In genomic region chr16:38753631-38754030, GRCm38 (mm10) we compare ENCODE assay signal across 13 mouse cellular contexts. TPM values are rescaled to one million over a fixed set of nuclear protein-coding genes. Genes with fewer than 3 reads are reported as not detected.
DNase-seq lines count a peak whose midpoint lies in the region; ATAC-seq lines count a peak whose summit lies in the region.
"Had no signal": no experiment of that assay in that cellular context is flagged by ENCODE, and none has a peak within 500 bp of the region (broad histone marks: within the 10 kb centered on the region; RNA-seq: fewer than 3 reads in every experiment).

No protein-coding gene starts in this region.

- H3K9me3 ChIP-seq in forebrain, embryonic 14.5 days (replicated peaks; ENCODE audit: control insufficient read depth, low read length), result no peaks in the 10 kb centered on the region
- H3K9me3 ChIP-seq in forebrain, embryonic 13.5 days (replicated peaks), result no peaks in the 10 kb centered on the region
- H3K9me3 ChIP-seq in kidney, embryonic 14.5 days (ENCODE audit: control insufficient read depth, low read length), result no peaks in the 10 kb centered on the region

- no peak overlapping the region for H3K27ac ChIP-seq in forebrain, embryonic 14.5 days (ENCODE audit: low read depth, low read length)
- H3K27ac ChIP-seq in forebrain, embryonic 13.5 days, result no peak overlapping the region
- no peak overlapping the region for H3K27ac ChIP-seq in kidney, embryonic 14.5 days (ENCODE audit: low read depth, low read length)

- no peak overlapping the region for H3K4me2 ChIP-seq in forebrain, embryonic 14.5 days (ENCODE audit: low read length)
- H3K4me2 ChIP-seq in forebrain, embryonic 13.5 days, result no peak overlapping the region
- H3K4me2 ChIP-seq in kidney, embryonic 14.5 days (replicated peaks; ENCODE audit: low read depth, low read length), result no peak overlapping the region

- WGBS in forebrain, embryonic 14.5 days, result 71% methylated on average over 11 of the region's 11 CpGs
- 70% methylated on average over 11 of the region's 11 CpGs for WGBS in forebrain, embryonic 13.5 days
- WGBS in kidney, embryonic 14.5 days, result 19% methylated on average over 11 of the region's 11 CpGs

- H3K9ac ChIP-seq in forebrain, embryonic 14.5 days (ENCODE audit: low read length), result no peak overlapping the region
- no peak overlapping the region for H3K9ac ChIP-seq in forebrain, embryonic 13.5 days
- no peak overlapping the region for H3K9ac ChIP-seq in kidney, embryonic 14.5 days (ENCODE audit: low read depth, low read length)

- ATAC-seq in forebrain, embryonic 14.5 days, result no peak
- no peak for ATAC-seq in forebrain, embryonic 13.5 days
- ATAC-seq in kidney, embryonic 14.5 days (ENCODE audit: low FRiP score, low TSS enrichment), result peak; percentile 81
- ATAC-seq in erythroblast, adult 5-6 weeks (replicated peaks; ENCODE audit: low FRiP score, poor library complexity, severe bottlenecking), result no peak

- DNase-seq in forebrain, embryonic 14.5 days (ENCODE audit: low spot score), result peak; percentile 11
- DNase-seq in kidney, postnatal 4 days, result no peak
- DNase-seq in brain, adult 2 months (ENCODE audit: low read depth, low spot score), result peak; percentile 29
- peak; percentile 30 for DNase-seq in heart, postnatal 4 days
- DNase-seq in thymus, postnatal 10 days (ENCODE audit: low spot score in 2 of 2), result no peak
- DNase-seq: adrenal gland, adult 2 months; kidney, adult 2 months; retina, postnatal 1 day had no signal

- no peaks in the 10 kb centered on the region for H3K4me1 ChIP-seq in forebrain, embryonic 14.5 days (ENCODE audit: control insufficient read depth, insufficient read depth, low read length)
- peaks cover 8% of the 10 kb centered on the region; the same call in 1 of the 2 replicates for H3K4me1 ChIP-seq in forebrain, embryonic 13.5 days
- peaks cover 3% of the 10 kb centered on the region; the same call in 1 of the 2 replicates for H3K4me1 ChIP-seq in kidney, embryonic 14.5 days (ENCODE audit: control insufficient read depth, insufficient read depth, low read length)

- no peak overlapping the region for H3K4me3 ChIP-seq in forebrain, embryonic 14.5 days (ENCODE audit: low read depth, low read length)
- H3K4me3 ChIP-seq in forebrain, embryonic 13.5 days, result no peak overlapping the region
- H3K4me3 ChIP-seq in kidney, embryonic 14.5 days (ENCODE audit: low read length), result no peak overlapping the region
- H3K4me3 ChIP-seq: erythroblast, embryonic 14.5 days had no signal

- peaks cover 16% of the 10 kb centered on the region for H3K36me3 ChIP-seq in forebrain, embryonic 14.5 days (ENCODE audit: control insufficient read depth, insufficient read depth, low read length)
- peaks cover 19% of the 10 kb centered on the region for H3K36me3 ChIP-seq in forebrain, embryonic 13.5 days (ENCODE audit: poor library complexity, severe bottlenecking)
- H3K36me3 ChIP-seq in kidney, embryonic 14.5 days (ENCODE audit: control insufficient read depth, insufficient read depth, low read length), result peaks cover 9% of the 10 kb centered on the region; the same call in 1 of the 2 replicates

- no peaks in the 10 kb centered on the region for H3K27me3 ChIP-seq in forebrain, embryonic 14.5 days (replicated peaks; ENCODE audit: control insufficient read depth, insufficient read depth, low read length)
- H3K27me3 ChIP-seq in forebrain, embryonic 13.5 days, result no peaks in the 10 kb centered on the region
- no peaks in the 10 kb centered on the region for H3K27me3 ChIP-seq in kidney, embryonic 14.5 days (ENCODE audit: control insufficient read depth, insufficient read depth, low read length)

RNA-seq across cellular contexts. Expression of gene B4galt4, which starts 11.6 kb away (rescaled TPM):
- 29.5 and 31.7 TPM in 2 replicates for polyA plus RNA-seq in forebrain, embryonic 14.5 days (2014; fragmentation: Nextera tagmentation; extraction: Ambion mirVana)
- polyA plus RNA-seq in forebrain, embryonic 13.5 days (2015; fragmentation: Nextera tagmentation; extraction: Ambion mirVana), result 17.9 and 22.8 TPM in 2 replicates
- 24.5 and 32.7 TPM in 2 replicates for polyA plus RNA-seq in kidney, embryonic 14.5 days (2014; fragmentation: Nextera tagmentation; extraction: Ambion mirVana)
- 10 to 100 TPM; 10.1 to 13.1 TPM for total RNA-seq in heart, postnatal 4 days (2021)
- 7.7 and 19.4 TPM in 2 replicates for total RNA-seq in erythroblast, adult 5-6 weeks (2015; ENCODE audit: low replicate concordance)
- 4.4 and 7.4 TPM in 2 replicates for total RNA-seq in erythroblast, adult 5-6 weeks (2017; ENCODE audit: low replicate concordance)
- polyA plus RNA-seq: erythroblast, embryonic 14.5 days had no signal

RNA-seq across cellular contexts. Expression of gene Arhgap31, which starts 40.6 kb away (rescaled TPM):
- 2.5 and 3.6 TPM in 2 replicates for polyA plus RNA-seq in forebrain, embryonic 14.5 days (2014; fragmentation: Nextera tagmentation; extraction: Ambion mirVana)
- 3.1 and 3.6 TPM in 2 replicates for polyA plus RNA-seq in forebrain, embryonic 13.5 days (2015; fragmentation: Nextera tagmentation; extraction: Ambion mirVana)
- polyA plus RNA-seq in kidney, embryonic 14.5 days (2014; fragmentation: Nextera tagmentation; extraction: Ambion mirVana), result 7.3 and 10.0 TPM in 2 replicates
- 10 to 100 TPM; 68.2 to 73.4 TPM for total RNA-seq in heart, postnatal 4 days (2021)
- total RNA-seq in erythroblast, adult 5-6 weeks (2015; ENCODE audit: low replicate concordance), result 2.7 TPM in 2 replicates
- 2.0 and 2.3 TPM in 2 replicates for total RNA-seq in erythroblast, adult 5-6 weeks (2017; ENCODE audit: low replicate concordance)

RNA-seq across cellular contexts. Expression of gene Upk1b, which starts 46.5 kb away (rescaled TPM):
- 0.22 TPM in 1 of 2 replicates, not detected in the other for polyA plus RNA-seq in forebrain, embryonic 14.5 days (2014; fragmentation: Nextera tagmentation; extraction: Ambion mirVana)
- polyA plus RNA-seq in forebrain, embryonic 13.5 days (2015; fragmentation: Nextera tagmentation; extraction: Ambion mirVana), result not detected in 2 replicates
- polyA plus RNA-seq in kidney, embryonic 14.5 days (2014; fragmentation: Nextera tagmentation; extraction: Ambion mirVana), result 1.6 and 2.2 TPM in 2 replicates
- total RNA-seq in heart, postnatal 4 days (2021), result 10 to 100 TPM in 1 of 2 experiments, 1 to 10 TPM in 1; 8.3 to 11.3 TPM
- total RNA-seq in erythroblast, adult 5-6 weeks (2015; ENCODE audit: low replicate concordance), result not detected in 2 replicates
- total RNA-seq in erythroblast, adult 5-6 weeks (2017; ENCODE audit: low replicate concordance), result not detected in 2 replicates
- total RNA-seq: granulocyte monocyte progenitor cell, adult 5-6 weeks had no signal
- polyA plus RNA-seq: erythroblast, embryonic 14.5 days had no signal

Comparison
In these comparisons a context has a peak if more than half of its experiments do, and no peak if none do; other contexts are left out.
1. DNase-seq: peak in forebrain, embryonic 14.5 days (single experiment), brain, adult 2 months (single experiment) and heart, postnatal 4 days (single experiment); none in kidney, postnatal 4 days (0 of 2) and thymus, postnatal 10 days (0 of 2).